Mouse (Mus musculus) c-Kit-positive CD71-positive TER-119-positive erythroid progenitor cells, embryonic 14.5 days (primary cell): ENCODE measurements around the gene Erc1.

Experiments used
- DNase-seq: peaks from one replicate; pipeline ENCODE4 v3.0.0-alpha.2; 2013; ENCODE audit warnings: low spot score

Gene Erc1

DNA sequence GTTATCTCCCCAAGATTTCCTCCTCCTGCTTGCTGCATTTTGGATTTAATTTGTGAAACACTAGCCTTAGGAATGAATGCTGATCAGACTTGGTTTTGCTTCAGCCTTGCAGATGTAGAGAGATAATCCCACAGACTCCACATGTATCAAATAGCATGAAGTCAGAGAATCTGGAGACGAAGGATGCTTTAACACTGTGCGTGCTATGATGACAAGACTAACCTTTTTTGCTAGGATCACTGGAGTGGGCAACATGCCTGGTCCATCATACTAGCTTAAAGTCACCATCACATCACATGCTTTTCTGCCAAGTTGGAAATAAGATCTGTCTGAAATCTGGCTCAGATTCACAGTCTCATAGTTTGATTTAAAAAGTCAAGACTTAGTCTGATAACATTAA is 260.1 kb downstream of the Erc1 start:
- DNase-seq, result no peak

DNA sequence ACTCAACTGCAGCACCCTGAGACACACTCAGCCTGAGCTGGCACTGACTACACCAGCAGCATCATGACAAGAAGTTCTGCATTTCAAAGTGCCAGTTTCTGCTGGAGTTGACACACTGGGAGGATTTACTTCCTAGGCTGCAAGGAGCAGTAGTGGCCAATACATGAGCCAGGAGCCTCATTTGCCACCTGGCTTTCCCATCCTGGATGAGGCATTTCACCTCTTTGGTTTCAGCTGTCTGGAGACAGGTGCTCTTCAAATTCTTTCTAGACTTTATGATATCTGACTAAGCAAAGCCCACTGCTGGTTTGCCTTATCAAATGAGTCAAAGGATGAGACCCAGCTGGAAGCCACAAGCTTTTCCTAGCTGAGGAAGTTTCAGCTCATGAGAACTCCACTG is 260.5 kb downstream of the Erc1 start:
- no peak for DNase-seq

DNA sequence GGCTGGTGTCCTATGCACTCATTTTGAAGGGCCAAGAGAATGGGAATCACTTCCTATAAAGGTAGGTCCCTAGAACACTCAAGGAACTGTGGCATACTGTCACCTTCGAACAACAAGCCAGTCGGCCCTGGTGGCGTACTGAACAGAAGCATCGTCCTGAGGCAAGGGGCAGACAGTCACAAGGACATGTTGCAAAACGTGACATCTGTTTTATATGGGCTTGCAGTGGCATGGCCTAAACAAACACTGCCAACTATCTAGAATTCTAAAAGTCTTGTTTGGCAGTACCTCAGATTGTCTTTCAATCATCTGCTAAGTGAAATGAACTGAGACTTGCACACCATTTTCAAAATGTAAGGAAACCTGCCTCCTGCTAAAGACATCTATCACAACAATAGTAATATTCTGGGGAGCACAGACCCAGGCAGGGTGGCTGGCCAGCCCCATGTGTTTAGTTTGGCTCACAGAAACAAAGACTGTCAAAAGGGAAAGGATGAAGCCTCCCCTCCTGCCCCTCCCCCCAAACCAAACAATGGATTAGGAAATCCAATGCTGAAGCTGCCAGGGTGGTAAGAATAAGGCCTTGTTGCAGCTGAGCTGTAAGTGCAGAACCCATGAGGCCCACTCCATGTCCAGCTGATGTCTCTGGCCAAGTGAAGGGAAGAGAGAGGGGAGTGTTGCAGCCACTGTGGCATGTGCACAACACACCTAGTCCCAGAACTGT is 262.2 kb downstream of the Erc1 start:
- DNase-seq, result no peak

DNA sequence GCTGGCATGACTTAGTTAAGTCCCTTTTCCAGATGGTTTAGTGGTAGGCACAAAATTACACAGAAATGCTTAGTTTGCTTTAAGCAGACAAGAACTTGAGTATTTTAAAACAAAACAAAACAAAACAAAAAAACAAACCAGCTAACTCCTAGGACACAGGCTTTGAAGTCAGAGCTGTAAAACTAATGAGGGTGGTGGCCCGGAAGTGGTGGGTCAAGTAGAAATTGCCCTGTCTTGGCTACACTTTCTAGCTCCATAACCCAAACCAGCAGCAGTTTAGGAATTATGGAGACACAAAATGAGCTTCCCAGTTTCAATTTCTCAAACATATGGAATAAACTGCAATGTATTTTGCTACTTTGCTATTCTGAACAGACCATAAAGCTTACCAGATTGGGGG is 263.9 kb downstream of the Erc1 start:
- no peak for DNase-seq

DNA sequence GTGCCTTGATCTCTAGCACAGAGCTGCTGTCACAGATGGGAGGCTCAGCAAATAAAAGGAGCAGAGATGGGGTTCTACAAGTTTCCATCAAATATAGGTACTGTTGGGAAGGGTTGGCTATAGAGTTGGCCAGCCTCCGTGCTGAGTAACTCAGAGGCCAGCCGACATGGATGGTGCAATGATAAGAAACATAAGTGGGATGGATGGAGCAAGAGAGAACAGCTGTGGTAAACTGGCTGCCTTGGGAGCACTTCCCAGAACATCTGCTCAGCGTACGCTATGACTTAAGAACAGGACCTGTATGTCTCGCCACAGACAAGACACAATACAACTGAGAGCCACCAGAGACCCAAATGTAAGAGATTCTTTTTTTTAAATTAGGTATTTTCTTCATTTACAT is 264.8 kb downstream of the Erc1 start:
- no peak for DNase-seq

DNA sequence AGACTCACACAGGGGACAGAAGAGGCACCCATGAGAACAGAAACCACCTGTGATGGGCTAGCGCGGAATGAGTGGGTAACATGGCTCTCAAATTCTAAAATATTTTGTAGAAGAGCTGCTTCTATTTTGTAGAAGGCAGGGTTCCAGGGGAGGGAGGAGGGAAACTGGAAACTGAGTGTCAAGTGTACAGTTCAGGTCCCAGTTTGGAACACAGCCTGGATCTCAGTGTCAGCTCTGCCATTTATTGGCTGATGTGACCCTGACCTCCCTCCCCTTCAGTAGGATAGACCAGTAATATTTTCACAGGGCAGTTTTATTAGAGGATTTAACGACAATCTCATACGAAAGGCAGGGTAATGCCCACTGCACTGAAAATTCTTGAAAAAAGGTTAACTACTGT is 271.3 kb downstream of the Erc1 start:
- no peak for DNase-seq

DNA sequence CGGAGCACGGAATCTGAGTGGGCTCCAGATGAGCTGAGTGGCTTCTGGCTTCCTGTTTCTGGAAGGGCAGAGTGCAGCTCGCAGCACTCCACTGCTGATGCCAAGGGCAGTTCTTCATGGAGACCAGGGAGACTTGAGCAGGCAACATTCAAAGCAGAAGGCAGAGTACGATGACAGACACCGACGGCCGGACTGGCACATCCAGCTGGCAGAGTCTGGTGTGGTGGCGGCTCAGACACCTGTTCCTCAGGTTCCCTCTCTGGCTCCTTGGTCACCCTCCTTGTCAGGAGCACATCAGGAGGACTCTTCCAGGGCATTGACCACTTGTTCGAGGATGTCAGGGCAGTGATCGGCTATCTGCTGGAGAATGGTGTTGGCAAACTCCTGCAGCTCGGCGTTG is 272.6 kb downstream of the Erc1 start:
- no peak for DNase-seq

DNA sequence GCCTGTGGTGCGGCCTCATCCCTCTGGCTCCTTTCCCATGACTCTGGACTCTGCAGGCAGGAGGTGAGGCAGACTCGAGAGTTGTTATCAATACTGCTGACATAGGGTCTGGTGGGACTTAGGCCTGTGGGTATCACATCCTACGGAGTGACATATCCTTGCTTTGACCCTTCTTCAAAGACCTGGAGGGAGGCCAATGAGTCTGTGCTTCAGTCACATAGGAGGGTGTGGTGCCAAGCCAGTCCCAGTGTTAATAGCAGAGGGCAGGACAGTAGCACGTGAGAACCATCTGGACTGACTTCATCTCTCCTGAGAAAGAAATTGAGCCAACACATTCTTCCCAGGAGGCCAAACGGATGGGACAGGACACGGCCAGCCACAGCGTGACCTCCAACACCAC is 275.7 kb downstream of the Erc1 start:
- no peak for DNase-seq

DNA sequence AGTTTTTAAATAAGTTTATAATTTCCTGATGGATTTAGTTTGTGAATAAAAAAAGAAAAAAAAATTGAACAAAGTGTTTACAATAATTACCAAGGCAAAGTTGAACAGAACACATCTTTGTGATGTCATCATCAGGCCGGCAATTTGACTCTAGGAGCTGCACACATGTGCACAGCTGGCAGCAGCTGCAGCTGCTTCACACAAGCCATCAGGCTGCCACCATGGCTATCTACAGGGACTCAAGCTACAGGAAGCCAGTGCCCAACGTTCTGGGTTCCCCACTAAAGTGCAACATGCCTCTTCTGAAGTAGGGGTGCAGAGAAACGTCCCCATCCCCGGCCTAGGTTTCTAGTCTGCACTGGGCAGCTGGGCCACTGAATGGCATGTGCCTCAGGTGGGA is 277.2 kb downstream of the Erc1 start:
- DNase-seq, result no peak

DNA sequence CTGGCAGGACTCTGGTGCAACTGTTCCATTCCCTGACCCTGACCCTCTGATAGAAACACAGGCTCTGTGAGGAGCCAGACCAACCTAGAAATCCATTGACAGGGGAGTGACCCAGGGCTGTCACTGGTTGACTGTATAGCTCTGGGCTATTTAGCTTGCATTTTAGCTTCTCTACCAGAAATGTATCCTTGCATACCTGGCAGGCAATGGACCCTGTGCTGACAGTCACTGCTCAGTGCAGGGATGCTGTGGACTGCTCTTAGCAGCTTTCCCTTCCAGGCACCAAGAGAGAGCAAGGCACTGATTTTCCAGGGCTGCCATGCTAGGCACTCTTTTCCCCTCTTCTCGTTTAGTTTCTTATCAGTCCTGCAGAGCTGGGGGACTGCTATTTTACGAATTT is 279.6 kb downstream of the Erc1 start:
- no peak for DNase-seq

DNA sequence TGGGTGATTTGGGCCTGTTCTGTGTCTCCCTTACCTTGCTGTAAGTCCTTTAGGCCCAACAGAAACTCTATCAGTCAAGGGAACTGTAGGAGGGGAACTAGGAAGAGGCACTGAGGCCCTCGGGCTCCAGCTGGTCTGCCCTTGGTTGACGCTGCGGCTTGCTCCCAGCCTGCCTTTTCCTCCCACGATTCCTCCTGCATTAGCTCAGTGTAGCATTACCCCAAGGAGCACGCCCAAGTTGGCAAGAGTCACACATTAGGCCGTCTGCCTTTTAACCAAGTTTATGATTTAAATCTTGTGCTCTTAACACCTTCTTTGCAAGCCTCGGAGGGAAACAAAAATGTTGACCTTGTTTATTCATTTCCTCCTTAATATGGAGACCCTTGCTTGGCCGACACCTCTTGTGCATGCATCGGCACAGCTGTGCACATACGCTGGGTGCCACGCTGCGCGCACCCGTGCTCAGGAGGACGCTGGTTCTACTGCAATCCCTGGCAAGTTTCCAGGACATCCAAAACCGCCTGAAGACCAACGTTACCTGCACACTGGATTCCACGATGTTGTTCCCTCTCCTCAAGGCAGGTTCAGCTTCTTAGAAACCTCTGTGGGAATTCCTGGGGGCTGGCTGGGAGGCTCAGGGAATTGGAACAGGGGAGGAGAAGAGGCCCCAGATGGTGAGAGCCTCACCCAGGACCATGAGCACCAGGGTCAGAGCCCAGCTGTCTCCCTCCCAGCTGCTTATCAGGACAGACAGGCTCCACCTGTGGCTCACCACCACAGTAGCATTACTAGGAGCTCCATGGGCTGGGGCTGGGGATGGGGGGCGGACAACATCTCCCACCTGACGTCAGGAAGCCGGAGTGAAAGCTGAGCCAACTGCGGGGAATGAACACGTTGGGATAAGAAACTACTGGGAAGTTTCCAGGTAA is 282.3 kb downstream of the Erc1 start:
- DNase-seq, result no peak

DNA sequence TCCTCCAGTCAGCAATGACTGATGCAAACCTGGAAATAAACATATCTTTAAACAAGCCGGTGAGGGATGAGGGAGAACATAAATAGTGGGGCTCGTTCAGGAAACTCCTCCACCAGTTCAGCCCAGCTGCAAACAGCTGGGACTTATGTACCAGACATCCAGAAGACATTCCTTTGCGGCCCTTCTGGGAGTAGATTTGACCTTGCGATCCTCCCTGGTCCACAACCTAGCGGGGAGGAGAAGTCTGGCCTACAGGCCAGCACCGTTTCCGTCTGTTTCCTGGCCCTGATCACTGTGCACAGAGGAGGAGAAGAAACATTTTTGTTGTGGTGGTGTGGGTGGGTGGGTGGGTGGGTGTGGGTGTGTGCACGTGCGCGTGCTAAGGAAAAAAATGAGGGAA is 285.4 kb downstream of the Erc1 start:
- no peak for DNase-seq

DNA sequence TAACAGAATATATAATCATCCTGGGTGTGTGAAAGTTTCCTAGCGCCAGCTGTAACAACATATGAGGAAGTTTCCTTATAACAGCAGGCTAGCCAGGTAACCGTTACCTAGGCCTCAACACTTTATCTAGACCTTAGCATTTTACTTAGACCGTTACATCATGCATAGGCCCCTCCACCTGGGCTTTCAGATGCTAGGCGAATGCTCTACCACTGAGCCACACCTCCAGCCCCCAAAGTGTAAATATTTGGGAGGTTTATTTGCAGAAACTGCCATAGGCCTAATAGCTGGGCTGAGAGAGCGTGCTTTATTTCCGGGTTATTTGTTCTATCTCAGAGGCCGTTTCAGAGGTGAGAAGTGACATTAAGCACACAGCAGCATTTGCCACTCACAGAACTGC is 289.1 kb downstream of the Erc1 start:
- DNase-seq, result no peak

DNA sequence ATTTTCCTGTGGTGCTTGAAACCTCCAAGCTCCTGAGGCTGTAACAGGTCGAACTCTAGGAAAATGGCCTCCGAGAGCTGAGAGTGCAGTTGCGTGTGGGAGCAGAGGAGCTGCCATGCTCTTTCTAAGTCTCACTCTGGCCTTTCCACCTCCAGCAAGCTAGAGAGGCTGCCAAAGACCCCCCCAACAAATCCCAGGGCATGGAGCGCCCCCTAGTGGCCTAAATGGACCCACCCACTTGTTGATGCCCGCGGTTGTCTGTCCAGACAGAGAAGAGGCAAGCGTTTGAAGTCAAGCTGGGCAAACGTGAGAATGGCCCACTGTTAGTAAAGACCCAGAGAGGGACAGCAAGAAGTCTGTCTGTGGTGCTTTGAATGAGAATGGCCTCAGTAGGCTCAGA is 293.5 kb downstream of the Erc1 start:
- DNase-seq, result no peak

DNA sequence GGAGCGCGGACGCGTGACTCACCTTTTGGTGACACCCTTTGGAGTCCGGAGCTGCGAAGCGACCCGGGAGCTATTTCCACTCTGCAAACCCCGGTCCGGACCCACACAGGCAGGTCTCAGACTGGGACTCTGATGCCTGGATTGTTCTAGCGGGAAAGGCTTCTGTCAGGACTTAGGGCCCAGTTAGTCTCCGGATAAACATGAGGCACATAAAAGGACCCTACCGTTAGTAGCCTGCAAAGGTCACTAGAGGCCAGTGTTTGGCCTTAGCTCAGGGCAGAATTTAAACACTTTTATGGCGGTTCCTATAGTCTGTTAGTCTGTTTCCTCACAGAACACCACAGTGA is 303.5 kb downstream of the Erc1 start:
- DNase-seq, result no peak

DNA sequence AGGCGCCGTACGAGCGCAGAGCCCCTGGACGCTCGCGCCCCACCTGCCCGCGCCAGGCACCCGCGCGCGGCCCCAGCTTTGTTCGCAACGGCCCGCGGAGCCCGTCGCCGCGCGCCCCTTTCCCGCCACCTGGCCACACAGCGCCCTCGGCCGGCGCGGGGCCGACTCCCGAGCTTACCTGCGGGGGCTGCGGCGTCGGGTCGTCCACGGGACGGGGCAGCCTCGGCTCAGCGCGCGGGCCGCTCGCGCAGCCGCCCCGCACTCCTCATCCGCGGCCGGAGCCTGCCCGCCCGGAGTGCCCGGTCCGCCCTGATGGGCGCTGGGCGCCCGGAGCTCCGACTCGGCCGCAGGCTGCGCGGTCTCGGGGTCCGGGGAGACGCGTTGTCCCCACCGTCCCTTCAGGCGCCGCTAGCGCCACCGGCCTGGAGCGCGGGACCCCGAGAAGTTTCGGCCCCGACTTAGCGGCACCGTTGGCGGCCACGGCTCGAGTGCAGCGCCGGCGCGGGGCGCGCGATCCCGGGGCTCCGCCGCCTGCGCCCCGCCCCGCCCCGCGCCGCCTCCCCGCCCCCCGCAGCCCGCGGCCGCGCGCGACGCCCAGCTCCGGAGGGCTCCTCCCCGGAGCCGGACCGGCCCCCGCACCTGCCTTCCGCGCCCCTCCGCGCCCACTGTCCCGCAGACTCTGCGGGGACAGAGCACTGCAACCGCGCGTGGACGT is 304.0 kb downstream of the Erc1 start, which contains the start of gene Wnt5b:
Gene Wnt5b (minus strand): TSS at position 545 of the 715 bp plus-strand sequence.
- no peak for DNase-seq

DNA sequence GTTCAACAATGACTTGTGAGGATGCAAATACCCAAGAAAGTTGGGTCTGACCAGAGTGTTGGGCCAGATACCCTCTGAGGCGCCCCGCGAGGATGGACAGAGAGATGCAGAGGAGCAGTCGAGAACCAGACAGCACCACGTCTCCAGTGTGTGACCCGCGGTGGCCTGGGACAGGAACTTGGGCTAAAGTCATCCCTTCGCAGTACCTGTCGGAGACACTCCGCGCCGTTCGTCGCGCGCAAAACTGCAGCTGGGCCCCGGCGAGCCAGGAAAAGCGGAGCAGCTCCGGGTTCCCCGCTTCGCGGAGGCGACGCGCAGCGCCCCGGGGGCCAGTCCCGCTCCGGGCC is 304.5 kb downstream of the Erc1 start:
- DNase-seq, result no peak

DNA sequence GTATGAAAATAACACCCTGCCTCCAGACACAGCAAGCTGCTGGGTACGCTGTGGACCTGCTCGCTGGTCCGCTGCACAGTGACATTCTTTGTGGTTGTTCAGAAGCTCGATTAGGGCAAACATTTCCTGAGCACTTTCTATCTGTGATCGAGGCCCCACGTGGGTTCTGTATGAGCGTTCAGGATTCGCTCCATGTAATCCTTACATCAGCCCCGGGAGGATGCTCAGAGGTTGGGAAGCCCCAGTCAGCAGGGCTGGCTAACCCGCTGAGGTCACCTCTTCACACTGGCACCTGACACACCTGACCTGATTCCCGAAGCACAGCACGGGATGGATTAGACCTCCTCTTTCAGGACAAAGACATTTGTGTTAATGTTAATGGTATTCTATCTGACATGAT is 312.1 kb downstream of the Erc1 start:
- no peak for DNase-seq

DNA sequence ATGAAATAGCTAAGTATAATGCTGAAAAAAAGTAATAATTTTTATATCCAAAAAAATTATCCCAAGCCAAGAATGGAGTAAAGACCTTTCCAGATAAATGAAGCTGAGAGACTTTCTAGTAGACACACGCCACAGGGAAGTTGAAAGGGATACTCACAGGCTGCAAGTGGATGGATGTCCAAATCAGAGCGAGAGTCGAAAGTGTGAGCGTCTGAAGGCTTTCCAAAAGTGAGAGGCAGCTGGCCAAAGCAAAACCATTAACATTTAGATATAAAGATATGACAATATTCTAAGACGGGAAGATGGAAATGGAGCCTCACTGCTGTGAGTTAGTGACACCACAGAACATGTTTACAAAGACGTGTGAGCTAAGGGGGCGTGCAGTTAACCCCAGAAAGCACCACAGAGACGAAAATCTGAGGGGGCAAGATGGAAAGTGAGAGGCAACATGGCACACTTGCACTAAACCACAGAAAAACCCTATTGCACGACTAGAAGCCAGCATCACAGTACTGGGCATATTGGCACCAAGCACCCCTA is 314.7 kb downstream of the Erc1 start:
- no peak for DNase-seq

DNA sequence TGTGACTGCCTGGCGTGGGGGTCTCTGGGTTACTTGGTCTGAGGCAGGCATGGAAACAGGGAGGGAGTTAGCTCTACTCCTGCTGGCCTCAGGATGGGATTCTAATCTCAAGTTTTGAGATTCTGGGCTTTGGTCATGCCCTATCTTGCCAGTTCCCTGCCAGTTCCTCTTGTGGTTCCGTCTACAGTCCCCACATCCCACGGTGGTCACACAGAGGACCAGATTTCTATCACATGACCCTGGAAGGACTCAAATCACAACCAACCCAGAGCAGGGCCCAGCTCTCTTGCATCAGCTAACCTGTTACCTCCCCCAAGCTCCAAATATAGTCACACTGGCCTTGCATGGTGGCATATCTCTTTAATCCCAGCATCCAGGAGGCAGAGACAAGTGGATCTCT is 318.3 kb downstream of the Erc1 start:
- DNase-seq, result no peak

DNA sequence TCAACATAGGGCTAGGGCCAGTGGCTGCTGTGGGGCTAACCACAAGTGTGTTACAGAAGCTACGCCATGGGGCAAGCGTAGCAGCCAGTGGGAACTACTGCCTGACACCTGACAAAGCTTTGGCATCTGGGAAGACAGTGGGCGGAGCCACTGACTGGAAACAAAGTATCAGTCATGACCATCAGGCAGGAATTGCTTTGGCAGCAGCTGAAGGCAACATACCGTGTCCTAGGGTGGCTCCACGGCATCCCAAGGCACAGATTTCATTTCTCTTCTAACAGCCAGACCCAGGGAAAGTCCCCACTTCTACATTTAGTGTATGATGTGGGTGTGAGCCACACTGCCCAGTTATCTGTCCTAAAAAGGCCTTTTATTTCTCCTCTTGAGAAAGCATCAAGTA is 321.5 kb downstream of the Erc1 start:
- DNase-seq, result no peak

DNA sequence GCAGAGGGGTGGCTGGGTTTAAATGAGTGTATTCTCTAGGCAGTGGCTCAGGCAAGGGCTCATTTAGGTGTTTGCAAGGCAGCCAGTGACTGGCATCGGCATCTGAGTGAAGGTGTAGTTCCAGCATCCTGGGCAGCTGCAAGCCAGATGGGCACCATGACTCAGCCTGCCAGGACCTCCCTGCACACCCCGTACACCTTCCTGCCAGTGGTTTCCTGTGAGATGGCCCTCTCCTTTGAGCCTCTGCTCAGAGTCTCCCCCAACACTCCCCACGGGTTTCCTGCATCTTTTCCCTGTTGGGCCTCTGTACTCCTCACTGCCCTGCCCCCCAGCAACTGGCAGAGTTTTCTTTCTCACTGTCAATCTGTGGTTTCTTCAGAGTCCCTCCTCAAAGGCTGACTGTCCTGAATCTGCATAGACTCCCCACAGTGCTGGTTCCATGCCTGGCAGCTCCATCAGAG is 326.0 kb downstream of the Erc1 start:
- no peak for DNase-seq

DNA sequence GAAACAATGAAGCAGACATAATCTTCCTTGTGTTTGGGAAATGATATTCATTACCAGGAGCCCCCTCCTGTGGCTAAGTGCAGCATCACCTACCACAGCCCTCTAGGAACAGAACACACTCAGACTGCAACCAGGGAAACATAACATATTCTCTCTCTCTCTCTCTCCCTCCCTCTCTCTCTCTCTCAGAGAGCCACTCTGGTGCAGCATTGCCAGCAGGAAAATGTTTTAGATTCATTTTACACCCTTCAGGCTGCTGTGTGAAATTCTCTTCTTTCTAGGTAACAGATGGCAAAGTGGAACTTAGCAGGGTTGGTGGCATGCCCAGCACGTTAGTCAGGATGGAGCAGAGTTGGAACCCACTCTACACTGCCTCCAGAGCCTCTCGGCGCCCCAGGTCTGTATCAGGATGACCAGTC is 326.5 kb downstream of the Erc1 start:
- no peak for DNase-seq
